Mouse (Mus musculus): ENCODE results near the gene Tnfrsf11a. TPM values are rescaled to one million over a fixed set of nuclear protein-coding genes. Genes with fewer than 3 reads are reported as not detected.

Tnfrsf11a gene
- 13.9 and 15.1 TPM in 2 replicates for polyA plus RNA-seq (2011; ENCODE audit: insufficient read length, low read depth, missing spikeins)

DNA sequence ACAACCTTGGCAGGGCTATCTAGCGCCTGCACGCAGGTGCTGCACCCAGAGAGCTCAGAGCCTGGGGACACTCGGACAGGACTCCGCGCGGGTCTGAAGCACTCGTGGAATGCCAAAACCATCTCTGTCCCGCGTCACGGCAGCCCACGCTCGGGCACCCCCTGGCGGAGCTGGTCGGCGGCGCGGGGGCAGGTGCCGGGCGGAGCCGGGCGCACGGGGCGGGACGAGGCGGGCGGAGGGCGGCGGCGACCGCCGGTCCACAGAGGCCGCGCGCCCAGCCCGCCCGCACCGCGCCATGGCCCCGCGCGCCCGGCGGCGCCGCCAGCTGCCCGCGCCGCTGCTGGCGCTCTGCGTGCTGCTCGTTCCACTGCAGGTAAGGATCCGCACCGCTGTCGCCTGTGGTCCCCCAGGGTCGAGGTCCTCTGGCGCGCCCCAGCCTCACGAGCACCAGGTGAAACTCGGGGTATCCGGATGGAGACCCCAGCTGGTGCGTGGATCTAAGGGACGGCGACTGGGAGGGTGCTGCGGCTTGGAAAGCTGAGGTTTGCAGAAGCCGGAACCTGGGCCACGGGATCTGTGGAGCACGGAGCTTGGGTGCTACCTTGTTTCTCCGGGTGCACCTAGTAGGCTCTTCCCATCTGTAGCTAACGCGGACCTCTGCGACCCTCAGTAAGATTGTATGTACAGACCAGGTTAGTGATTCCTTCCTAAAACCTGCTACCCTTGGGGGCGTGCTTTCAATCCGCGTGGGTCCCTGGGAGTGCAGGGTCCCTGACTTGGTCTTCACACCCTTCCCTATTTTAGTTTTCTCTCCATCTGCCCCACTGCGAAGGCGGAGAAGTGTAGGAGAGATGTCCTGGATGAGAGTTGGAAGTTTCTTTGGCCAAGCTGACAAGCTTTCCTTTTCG is at the start of gene Tnfrsf11a:
Tnfrsf11a (plus strand) TSS at position 262 of the 908 bp plus-strand sequence.
- H3K4me1 ChIP-seq (ENCODE audit: control insufficient read depth, insufficient read depth, low read length), result peaks cover 5% of the 10 kb centered on the region; the same call in 1 of the 2 replicates
- peak; percentile 51 for TF ChIP-seq CTCF (IDR thresholded peaks at IDR 0.05; ENCODE audit: borderline replicate concordance, insufficient read depth, low read length)
- peak; percentile 52; the same call in 1 of the 2 replicates for TF ChIP-seq POLR2A (IDR thresholded peaks at IDR 0.05; ENCODE audit: low read depth, low read length)

DNA sequence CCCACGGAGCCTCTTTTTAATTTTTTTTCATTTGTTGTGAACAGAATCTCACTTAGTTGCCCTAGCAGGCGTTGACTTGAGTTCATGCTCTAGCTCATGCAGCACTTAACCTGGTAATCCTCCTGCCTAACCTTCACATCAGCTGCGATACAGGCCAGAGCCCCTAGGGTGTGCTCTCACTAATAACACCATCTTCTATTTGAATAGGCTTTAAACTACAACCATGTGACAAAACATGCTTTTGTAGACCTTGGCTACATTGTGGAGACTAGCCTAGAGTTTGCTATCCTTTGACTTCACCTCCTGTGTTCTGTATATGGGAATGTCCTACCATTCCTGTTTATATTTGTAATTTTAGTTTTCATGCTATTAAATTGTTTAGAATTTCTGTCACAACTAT is 45.2 kb upstream of the Tnfrsf11a start:
- Histone ChIP-seq H3K4me3 (ENCODE audit: insufficient read depth, low read length) (no peak overlapping the region), H3K27ac (ENCODE audit: insufficient read depth, low read length) (no peak overlapping the region), H3K4me1 (ENCODE audit: control insufficient read depth, insufficient read depth, low read length) (no peaks in the 10 kb centered on the region; the same call in 1 of the 2 replicates)
- TF ChIP-seq CTCF (IDR thresholded peaks at IDR 0.05; ENCODE audit: borderline replicate concordance, insufficient read depth, low read length) (no peak), POLR2A (IDR thresholded peaks at IDR 0.05; ENCODE audit: low read depth, low read length) (no peak)

More for the DNA sequence above, at the start of gene Tnfrsf11a:
- Histone ChIP-seq H3K4me3 (ENCODE audit: insufficient read depth, low read length) (peak within 1 kb of the TSS; percentile 79), H3K27ac (ENCODE audit: insufficient read depth, low read length) (no peak within 1 kb of the TSS)

DNA sequence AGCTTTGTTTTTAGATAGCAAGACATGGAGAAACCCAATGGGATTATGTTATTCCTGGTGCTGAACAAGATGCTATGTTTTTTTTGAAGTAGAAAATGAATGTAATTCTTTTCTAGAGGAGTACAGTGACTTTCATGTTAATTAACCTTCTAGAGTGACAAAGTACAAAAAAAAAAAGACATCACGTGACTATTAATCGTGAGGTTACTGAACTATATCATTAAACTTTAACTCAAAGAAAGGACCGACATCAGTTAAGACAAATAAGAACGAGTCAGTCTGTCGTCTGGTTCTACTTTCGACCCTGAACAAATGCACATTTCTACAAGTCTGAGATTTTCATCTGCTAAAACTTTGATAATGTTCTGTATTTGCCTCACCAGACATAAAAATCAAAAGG is 42.2 kb upstream of the Tnfrsf11a start:
- peaks cover 3% of the 10 kb centered on the region for H3K4me1 ChIP-seq (ENCODE audit: control insufficient read depth, insufficient read depth, low read length)
- H3K27ac ChIP-seq (ENCODE audit: insufficient read depth, low read length), result no peak overlapping the region
- H3K4me3 ChIP-seq (ENCODE audit: insufficient read depth, low read length), result no peak overlapping the region
- TF ChIP-seq POLR2A (IDR thresholded peaks at IDR 0.05; ENCODE audit: low read depth, low read length) (no peak), CTCF (IDR thresholded peaks at IDR 0.05; ENCODE audit: borderline replicate concordance, insufficient read depth, low read length) (no peak)

DNA sequence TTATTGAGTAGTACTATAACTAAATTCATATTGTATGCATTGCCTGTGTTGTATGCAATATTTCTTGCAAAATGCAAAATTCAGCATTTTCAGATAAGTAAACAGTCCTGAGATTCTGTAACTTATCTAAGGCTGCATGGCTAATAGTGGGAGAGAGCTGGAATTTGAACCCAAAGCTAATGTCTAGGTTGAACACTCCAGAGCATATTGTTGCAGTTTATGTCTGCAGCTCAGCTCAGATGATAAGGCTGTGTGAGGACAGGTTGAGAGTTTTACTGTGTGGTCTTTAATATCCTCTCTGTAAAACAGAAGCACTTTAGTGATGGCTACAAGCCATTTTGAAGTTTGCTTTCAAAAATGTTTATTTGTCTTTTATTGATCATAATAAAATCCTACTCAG is 41.0 kb upstream of the Tnfrsf11a start:
- TF ChIP-seq CTCF (IDR thresholded peaks at IDR 0.05; ENCODE audit: borderline replicate concordance, insufficient read depth, low read length), result no peak
- TF ChIP-seq POLR2A (IDR thresholded peaks at IDR 0.05; ENCODE audit: low read depth, low read length), result no peak
- no peak overlapping the region for H3K27ac ChIP-seq (ENCODE audit: insufficient read depth, low read length)
- H3K4me3 ChIP-seq (ENCODE audit: insufficient read depth, low read length), result no peak overlapping the region
- H3K4me1 ChIP-seq (ENCODE audit: control insufficient read depth, insufficient read depth, low read length), result peaks cover 3% of the 10 kb centered on the region

- peak overlapping the region; percentile 40; the same call in 1 of the 2 replicates for H3K27ac ChIP-seq (ENCODE audit: insufficient read depth, low read length)
- H3K4me1 ChIP-seq (ENCODE audit: control insufficient read depth, insufficient read depth, low read length), result peaks cover 3% of the 10 kb centered on the region
- H3K4me3 ChIP-seq (ENCODE audit: insufficient read depth, low read length), result no peak overlapping the region
- TF ChIP-seq POLR2A (IDR thresholded peaks at IDR 0.05; ENCODE audit: low read depth, low read length) (no peak), CTCF (IDR thresholded peaks at IDR 0.05; ENCODE audit: borderline replicate concordance, insufficient read depth, low read length) (no peak)
Measured at GRCm38 (mm10) chr1:105742481-105742880, 38.0 kb upstream of the Tnfrsf11a start.

- no peak overlapping the region for H3K27ac ChIP-seq (ENCODE audit: insufficient read depth, low read length)
- TF ChIP-seq POLR2A (IDR thresholded peaks at IDR 0.05; ENCODE audit: low read depth, low read length), result no peak
- no peak for TF ChIP-seq CTCF (IDR thresholded peaks at IDR 0.05; ENCODE audit: borderline replicate concordance, insufficient read depth, low read length)
- peaks cover 3% of the 10 kb centered on the region for H3K4me1 ChIP-seq (ENCODE audit: control insufficient read depth, insufficient read depth, low read length)
- H3K4me3 ChIP-seq (ENCODE audit: insufficient read depth, low read length), result no peak overlapping the region
Measured at GRCm38 (mm10) chr1:105746444-105746843, 34.1 kb upstream of the Tnfrsf11a start.

DNA sequence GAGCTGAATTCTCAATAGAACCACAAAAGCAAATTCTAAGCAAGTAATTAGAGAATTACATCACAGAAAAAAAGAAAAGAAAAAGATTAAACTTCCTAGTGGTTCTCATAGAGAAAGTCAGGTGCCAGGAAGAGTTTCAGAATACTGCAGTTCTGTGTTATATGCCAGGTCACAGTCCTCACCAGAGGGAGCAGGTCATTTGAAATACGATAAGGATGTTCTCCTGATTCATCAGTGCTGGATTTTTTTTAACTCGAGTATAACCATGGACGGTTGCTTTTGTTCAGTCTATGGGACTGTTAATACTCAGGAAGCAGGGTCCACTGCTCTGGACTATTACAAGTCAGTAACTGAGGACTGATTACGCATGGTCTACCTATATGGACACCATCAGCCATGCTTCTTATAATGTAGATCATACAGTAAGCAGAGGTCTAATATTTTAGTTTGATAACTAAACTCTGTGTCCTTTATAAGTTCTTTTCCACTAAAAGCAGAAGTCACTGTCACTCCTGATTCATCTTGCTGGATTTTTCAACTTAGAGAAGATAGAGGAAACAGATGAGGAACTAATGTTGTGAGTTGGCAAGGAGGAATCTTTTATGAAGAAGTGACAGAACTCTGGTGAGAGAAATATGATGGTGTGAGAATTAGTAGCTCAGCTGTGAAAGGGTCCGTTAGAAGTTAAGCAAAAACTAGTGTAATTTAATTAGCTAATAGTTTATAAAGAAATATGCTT is 33.5 kb upstream of the Tnfrsf11a start:
- TF ChIP-seq CTCF (IDR thresholded peaks at IDR 0.05; ENCODE audit: borderline replicate concordance, insufficient read depth, low read length) (no peak), POLR2A (IDR thresholded peaks at IDR 0.05; ENCODE audit: low read depth, low read length) (no peak)
- Histone ChIP-seq H3K4me1 (ENCODE audit: control insufficient read depth, insufficient read depth, low read length) (peaks cover under 1% of the 10 kb centered on the region), H3K4me3 (ENCODE audit: insufficient read depth, low read length) (no peak overlapping the region), H3K27ac (ENCODE audit: insufficient read depth, low read length) (no peak overlapping the region)

- no peak overlapping the region for H3K27ac ChIP-seq (ENCODE audit: insufficient read depth, low read length)
- TF ChIP-seq CTCF (IDR thresholded peaks at IDR 0.05; ENCODE audit: borderline replicate concordance, insufficient read depth, low read length) (no peak), POLR2A (IDR thresholded peaks at IDR 0.05; ENCODE audit: low read depth, low read length) (no peak)
- H3K4me3 ChIP-seq (ENCODE audit: insufficient read depth, low read length), result no peak overlapping the region
- H3K4me1 ChIP-seq (ENCODE audit: control insufficient read depth, insufficient read depth, low read length), result no peaks in the 10 kb centered on the region
Measured at GRCm38 (mm10) chr1:105748091-105748799, 32.3 kb upstream of the Tnfrsf11a start.

GRCm38 (mm10) chr1:105752196-105752595 is 28.3 kb upstream of the Tnfrsf11a start:
- TF ChIP-seq CTCF (IDR thresholded peaks at IDR 0.05; ENCODE audit: borderline replicate concordance, insufficient read depth, low read length), result no peak
- no peak for TF ChIP-seq POLR2A (IDR thresholded peaks at IDR 0.05; ENCODE audit: low read depth, low read length)
- Histone ChIP-seq H3K27ac (ENCODE audit: insufficient read depth, low read length) (no peak overlapping the region), H3K4me3 (ENCODE audit: insufficient read depth, low read length) (no peak overlapping the region), H3K4me1 (ENCODE audit: control insufficient read depth, insufficient read depth, low read length) (no peaks in the 10 kb centered on the region)
